ENCODE assay signal across 25 mouse cellular contexts in genomic region chr13:96129081-96129480, GRCm38 (mm10). TPM values are rescaled to one million over a fixed set of nuclear protein-coding genes. Genes with fewer than 3 reads are reported as not detected.
DNase-seq lines count a peak whose midpoint lies in the region; ATAC-seq and TF ChIP-seq lines count a peak whose summit lies in the region.
"Had no signal": no experiment of that assay in that cellular context is flagged by ENCODE, and none has a peak within 500 bp of the region (broad histone marks: within the 10 kb centered on the region; RNA-seq: fewer than 3 reads in every experiment).

No protein-coding gene starts in this region.

- H3K36me3 ChIP-seq in heart, embryonic 11.5 days (ENCODE audit: control insufficient read depth, insufficient read depth, low read length), result no peaks in the 10 kb centered on the region
- no peaks in the 10 kb centered on the region for H3K36me3 ChIP-seq in midbrain, embryonic 11.5 days (ENCODE audit: control insufficient read depth, insufficient read depth, low read length)
- H3K36me3 ChIP-seq in midbrain, postnatal 0 days (ENCODE audit: insufficient read depth, low read length), result no peaks in the 10 kb centered on the region
- no peaks in the 10 kb centered on the region for H3K36me3 ChIP-seq in hindbrain, postnatal 0 days (ENCODE audit: insufficient read depth, low read length)
- H3K36me3 ChIP-seq in intestine, embryonic 15.5 days, result no peaks in the 10 kb centered on the region
- H3K36me3 ChIP-seq: embryonic facial prominence, embryonic 13.5 days; forebrain, embryonic 12.5 days; G1E; heart, embryonic 13.5 days had no signal

- no peak overlapping the region for H3K9ac ChIP-seq in heart, embryonic 11.5 days (ENCODE audit: low read depth, low read length)
- H3K9ac ChIP-seq in midbrain, embryonic 11.5 days (ENCODE audit: low read length), result no peak overlapping the region
- H3K9ac ChIP-seq in midbrain, postnatal 0 days (replicated peaks; ENCODE audit: low read length, poor library complexity, severe bottlenecking), result no peak overlapping the region
- peak overlapping the region; percentile 18; the same call in 1 of the 2 replicates for H3K9ac ChIP-seq in hindbrain, postnatal 0 days (replicated peaks; ENCODE audit: low read length)
- H3K9ac ChIP-seq in intestine, embryonic 15.5 days, result no peak overlapping the region
- H3K9ac ChIP-seq: embryonic facial prominence, embryonic 13.5 days; forebrain, embryonic 12.5 days; heart, embryonic 13.5 days had no signal

- no peak overlapping the region for H3K4me3 ChIP-seq in heart, embryonic 11.5 days (ENCODE audit: low read depth, low read length)
- no peak overlapping the region for H3K4me3 ChIP-seq in midbrain, embryonic 11.5 days (ENCODE audit: low read depth, low read length)
- H3K4me3 ChIP-seq in midbrain, postnatal 0 days (ENCODE audit: low read depth, low read length), result no peak overlapping the region
- no peak overlapping the region for H3K4me3 ChIP-seq in hindbrain, postnatal 0 days (ENCODE audit: low read length)
- H3K4me3 ChIP-seq in intestine, embryonic 15.5 days (replicated peaks), result no peak overlapping the region
- H3K4me3 ChIP-seq: embryonic facial prominence, embryonic 13.5 days; forebrain, embryonic 12.5 days; heart, embryonic 13.5 days had no signal

- H3K27ac ChIP-seq in heart, embryonic 11.5 days (ENCODE audit: low read depth, low read length), result no peak overlapping the region
- H3K27ac ChIP-seq in midbrain, embryonic 11.5 days (ENCODE audit: low read depth, low read length), result no peak overlapping the region
- no peak overlapping the region for H3K27ac ChIP-seq in midbrain, postnatal 0 days (ENCODE audit: low read depth, low read length)
- 0 out of 2 replicates have a peak overlapping the region, but pooled peaks have one; percentile 74 for H3K27ac ChIP-seq in hindbrain, postnatal 0 days
- no peak overlapping the region for H3K27ac ChIP-seq in intestine, embryonic 15.5 days
- H3K27ac ChIP-seq: embryonic facial prominence, embryonic 13.5 days; forebrain, embryonic 12.5 days; heart, embryonic 13.5 days had no signal

- DNase-seq in heart, adult 11 months, result peak; percentile 54
- peak; percentile 70 for DNase-seq in midbrain, embryonic 11.5 days (ENCODE audit: low spot score, missing footprints)
- no peak for DNase-seq in midbrain, postnatal 0 days (ENCODE audit: low spot score)
- DNase-seq in hindbrain, postnatal 0 days (ENCODE audit: low spot score), result no peak
- DNase-seq: adrenal gland, postnatal 10 days; B cell, adult 2 months; cerebellum, adult 11-12 months; cerebellum, adult 9-11 months; cerebellum, postnatal 36 days; gastrocnemius, postnatal 10 days; heart, postnatal 36 days had no signal

- 67% methylated on average over 3 of the region's 3 CpGs for WGBS in heart, embryonic 11.5 days (ENCODE audit: insufficient replicate concordance)
- WGBS in midbrain, embryonic 11.5 days, result 83% methylated on average over 3 of the region's 3 CpGs
- 87% methylated on average over 3 of the region's 3 CpGs for WGBS in midbrain, postnatal 0 days
- WGBS in hindbrain, postnatal 0 days, result 80% methylated on average over 3 of the region's 3 CpGs
- WGBS in intestine, embryonic 15.5 days, result 71% methylated on average over 3 of the region's 3 CpGs

- H3K27me3 ChIP-seq in heart, embryonic 11.5 days (ENCODE audit: control insufficient read depth, insufficient read depth, low read length), result peaks cover 58% of the 10 kb centered on the region
- H3K27me3 ChIP-seq in midbrain, embryonic 11.5 days (ENCODE audit: control insufficient read depth, insufficient read depth, low read length), result peaks cover 45% of the 10 kb centered on the region
- H3K27me3 ChIP-seq in midbrain, postnatal 0 days (ENCODE audit: insufficient read depth, low read length), result no peaks in the 10 kb centered on the region
- H3K27me3 ChIP-seq in hindbrain, postnatal 0 days (ENCODE audit: insufficient read depth, low read length), result no peaks in the 10 kb centered on the region
- H3K27me3 ChIP-seq in intestine, embryonic 15.5 days (replicated peaks), result peaks cover 56% of the 10 kb centered on the region

- H3K9me3 ChIP-seq in heart, embryonic 11.5 days (replicated peaks; ENCODE audit: control insufficient read depth, low read length), result no peaks in the 10 kb centered on the region
- H3K9me3 ChIP-seq in midbrain, embryonic 11.5 days (ENCODE audit: control insufficient read depth, low read length), result no peaks in the 10 kb centered on the region
- no peaks in the 10 kb centered on the region for H3K9me3 ChIP-seq in midbrain, postnatal 0 days (ENCODE audit: low read length)
- H3K9me3 ChIP-seq in hindbrain, postnatal 0 days (ENCODE audit: low read length), result no peaks in the 10 kb centered on the region
- no peaks in the 10 kb centered on the region for H3K9me3 ChIP-seq in intestine, embryonic 15.5 days
- H3K9me3 ChIP-seq: embryonic facial prominence, embryonic 13.5 days; forebrain, embryonic 12.5 days; G1E; heart, embryonic 13.5 days had no signal

- TF ChIP-seq CTCF in midbrain, postnatal 0 days (IDR thresholded peaks at IDR 0.05), result no peak
- TF ChIP-seq CTCF in hindbrain, postnatal 0 days (IDR thresholded peaks at IDR 0.05; ENCODE audit: low read depth), result no peak

- 0 out of 2 replicates have a peak, but pooled peaks cover 4% of the 10 kb centered on the region for H3K4me1 ChIP-seq in heart, embryonic 11.5 days (ENCODE audit: control insufficient read depth, insufficient read depth, low read length)
- peaks cover 12% of the 10 kb centered on the region for H3K4me1 ChIP-seq in midbrain, embryonic 11.5 days (ENCODE audit: control insufficient read depth, insufficient read depth, low read length)
- H3K4me1 ChIP-seq in midbrain, postnatal 0 days (ENCODE audit: insufficient read depth, low read length), result no peaks in the 10 kb centered on the region
- H3K4me1 ChIP-seq in hindbrain, postnatal 0 days (ENCODE audit: insufficient read depth, low read length), result no peaks in the 10 kb centered on the region; the same call in 1 of the 2 replicates
- H3K4me1 ChIP-seq in intestine, embryonic 15.5 days (replicated peaks), result peaks cover 25% of the 10 kb centered on the region; the same call in 1 of the 2 replicates

- no peak overlapping the region for H3K4me2 ChIP-seq in heart, embryonic 11.5 days
- no peak overlapping the region for H3K4me2 ChIP-seq in midbrain, embryonic 11.5 days
- H3K4me2 ChIP-seq in midbrain, postnatal 0 days (ENCODE audit: low read depth, low read length, poor library complexity, severe bottlenecking), result no peak overlapping the region
- peak overlapping the region; percentile 89 for H3K4me2 ChIP-seq in hindbrain, postnatal 0 days (ENCODE audit: low read depth, low read length)
- H3K4me2 ChIP-seq in intestine, embryonic 15.5 days (replicated peaks), result no peak overlapping the region
- H3K4me2 ChIP-seq: embryonic facial prominence, embryonic 13.5 days; forebrain, embryonic 12.5 days; heart, embryonic 13.5 days had no signal

- no peak for ATAC-seq in heart, embryonic 11.5 days (replicated peaks; ENCODE audit: insufficient number of reproducible peaks, low FRiP score, low TSS enrichment)
- no peak for ATAC-seq in midbrain, embryonic 11.5 days (ENCODE audit: low FRiP score)
- ATAC-seq in midbrain, postnatal 0 days (ENCODE audit: low FRiP score), result no peak
- ATAC-seq in hindbrain, postnatal 0 days, result no peak
- no peak for ATAC-seq in granulocyte monocyte progenitor cell, adult 5-6 weeks (replicated peaks; ENCODE audit: poor library complexity, severe bottlenecking)
- no peak for ATAC-seq in intestine, embryonic 15.5 days
- ATAC-seq: CD4-positive, CD25-positive, alpha-beta regulatory T cell, adult 4 months; forebrain, embryonic 16.5 days had no signal

RNA-seq across cellular contexts. Expression of gene Sv2c, which starts 3.3 kb away (rescaled TPM):
- polyA plus RNA-seq in heart, embryonic 11.5 days (2014; fragmentation: Nextera tagmentation; extraction: Ambion mirVana), result 0.69 and 1.2 TPM in 2 replicates
- 0.95 and 1.1 TPM in 2 replicates for polyA plus RNA-seq in midbrain, embryonic 11.5 days (2014; fragmentation: Nextera tagmentation; extraction: Ambion mirVana)
- 24.3 and 25.7 TPM in 2 replicates for total RNA-seq in midbrain, postnatal 0 days (2014; rRNA removed)
- 7.8 and 7.9 TPM in 2 replicates for polyA plus RNA-seq in midbrain, postnatal 0 days (2015; fragmentation: Nextera tagmentation; extraction: Ambion mirVana)
- total RNA-seq in hindbrain, postnatal 0 days (2014; rRNA removed), result 47.3 and 57.2 TPM in 2 replicates
- polyA plus RNA-seq in hindbrain, postnatal 0 days (2015; fragmentation: Nextera tagmentation; extraction: Ambion mirVana), result 23.7 and 30.4 TPM in 2 replicates
- total RNA-seq in granulocyte monocyte progenitor cell, adult 5-6 weeks (2014; fragmentation: Nextera tagmentation), result not detected in 2 replicates
- under 0.01 TPM in 1 of 2 replicates, not detected in the other for total RNA-seq in granulocyte monocyte progenitor cell, adult 5-6 weeks (2017)
- polyA plus RNA-seq in intestine, embryonic 15.5 days (2015; fragmentation: Nextera tagmentation; extraction: Ambion mirVana), result 2.1 and 2.6 TPM in 2 replicates

RNA-seq across cellular contexts. Expression of gene Gm17190, which starts 47.2 kb away (rescaled TPM):
- not detected in 2 replicates for polyA plus RNA-seq in heart, embryonic 11.5 days (2014; fragmentation: Nextera tagmentation; extraction: Ambion mirVana)
- polyA plus RNA-seq in midbrain, embryonic 11.5 days (2014; fragmentation: Nextera tagmentation; extraction: Ambion mirVana), result not detected in 2 replicates
- total RNA-seq in midbrain, postnatal 0 days (2014; rRNA removed), result not detected in 2 replicates
- polyA plus RNA-seq in midbrain, postnatal 0 days (2015; fragmentation: Nextera tagmentation; extraction: Ambion mirVana), result not detected in 2 replicates
- total RNA-seq in hindbrain, postnatal 0 days (2014; rRNA removed), result not detected in 2 replicates
- polyA plus RNA-seq in hindbrain, postnatal 0 days (2015; fragmentation: Nextera tagmentation; extraction: Ambion mirVana), result 0.16 and 0.26 TPM in 2 replicates
- not detected in 2 replicates for total RNA-seq in granulocyte monocyte progenitor cell, adult 5-6 weeks (2014; fragmentation: Nextera tagmentation)
- not detected in 2 replicates for total RNA-seq in granulocyte monocyte progenitor cell, adult 5-6 weeks (2017)
- not detected in 2 replicates for polyA plus RNA-seq in intestine, embryonic 15.5 days (2015; fragmentation: Nextera tagmentation; extraction: Ambion mirVana)
- total RNA-seq: adrenal gland, postnatal 10 days; adrenal gland, postnatal 4 days; gastrocnemius, postnatal 10 days; gastrocnemius, postnatal 4 days; heart, adult 8-10 months; heart, postnatal 36 days had no signal
- polyA plus RNA-seq: brain, embryonic 14.5 days; CD4-positive, CD25-positive, alpha-beta regulatory T cell, adult 4 months; embryonic facial prominence, embryonic 13.5 days; forebrain, embryonic 12.5 days; G1E; heart, embryonic 13.5 days; heart, postnatal 0 days had no signal

RNA-seq across cellular contexts. Expression of gene Gm20075, which starts 47.9 kb away (rescaled TPM):
- polyA plus RNA-seq in heart, embryonic 11.5 days (2014; fragmentation: Nextera tagmentation; extraction: Ambion mirVana), result 30.8 and 31.3 TPM in 2 replicates
- 41.8 and 43.8 TPM in 2 replicates for polyA plus RNA-seq in midbrain, embryonic 11.5 days (2014; fragmentation: Nextera tagmentation; extraction: Ambion mirVana)
- 2.0 and 4.5 TPM in 2 replicates for total RNA-seq in midbrain, postnatal 0 days (2014; rRNA removed)
- polyA plus RNA-seq in midbrain, postnatal 0 days (2015; fragmentation: Nextera tagmentation; extraction: Ambion mirVana), result 10.0 and 11.3 TPM in 2 replicates
- 0.14 and 0.58 TPM in 2 replicates for total RNA-seq in hindbrain, postnatal 0 days (2014; rRNA removed)
- polyA plus RNA-seq in hindbrain, postnatal 0 days (2015; fragmentation: Nextera tagmentation; extraction: Ambion mirVana), result 9.1 and 15.1 TPM in 2 replicates
- 2.9 and 14.3 TPM in 2 replicates for total RNA-seq in granulocyte monocyte progenitor cell, adult 5-6 weeks (2014; fragmentation: Nextera tagmentation)
- 7.7 and 9.4 TPM in 2 replicates for total RNA-seq in granulocyte monocyte progenitor cell, adult 5-6 weeks (2017)
- polyA plus RNA-seq in intestine, embryonic 15.5 days (2015; fragmentation: Nextera tagmentation; extraction: Ambion mirVana), result 21.0 and 24.1 TPM in 2 replicates

Comparison
In these comparisons a context has a peak if more than half of its experiments do, and no peak if none do; other contexts are left out.
1. DNase-seq: peak in heart, adult 11 months (single experiment) and midbrain, embryonic 11.5 days (single experiment); none in midbrain, postnatal 0 days (single experiment) and hindbrain, postnatal 0 days (single experiment).